Mouse (Mus musculus): ENCODE data around the gene Glrx3. TPM values are rescaled to one million over a fixed set of nuclear protein-coding genes. Genes with fewer than 3 reads are reported as not detected.
A peak's percentile ranks its signal among the peaks of the same experiment; 100 is the strongest.

Gene Glrx3
- total and polyA plus RNA-seq, 2 experiments: 52.5 to 95.7 TPM

GRCm38 (mm10) chr7:137404146-137404545 lies 33.3 kb upstream of the Glrx3 start:
- no peak overlapping the region for H3K4me3 ChIP-seq (ENCODE audit: insufficient read depth, low read depth, low read length)
- H3K79me2 ChIP-seq (ENCODE audit: control insufficient read depth, insufficient read depth, low read length): peaks cover 19% of the 10 kb centered on the region; the same call in 1 of the 2 replicates
- peaks cover 3% of the 10 kb centered on the region; the same call in 1 of the 2 replicates for H3K4me1 ChIP-seq (ENCODE audit: control insufficient read depth, insufficient read depth, low read length)
- no peaks in the 10 kb centered on the region for H3K27me3 ChIP-seq (ENCODE audit: control insufficient read depth, insufficient read depth, low read length)
- no peak for DNase-seq (ENCODE audit: extremely low read depth, low read depth, low spot score)
- H3K27ac ChIP-seq (replicated peaks; ENCODE audit: insufficient read depth, low read depth, low read length): no peak overlapping the region
- no peaks in the 10 kb centered on the region; the same call in 1 of the 2 replicates for H3K36me3 ChIP-seq (ENCODE audit: control insufficient read depth, insufficient read depth, low read length)
- H3K9ac ChIP-seq (ENCODE audit: low read depth, low read length): no peak overlapping the region
- WGBS: 95% methylated on average over 2 of the region's 2 CpGs
- TF ChIP-seq POLR2A (IDR thresholded peaks at IDR 0.05; ENCODE audit: extremely low read depth, insufficient read depth, low read length): no peak
- TF ChIP-seq CTCF (IDR thresholded peaks at IDR 0.05; ENCODE audit: low read depth, low read length): no peak

GRCm38 (mm10) chr7:137407428-137408058 lies 29.9 kb upstream of the Glrx3 start:
- WGBS: 98% methylated on average over 1 of the region's 1 CpGs
- Histone ChIP-seq H3K27ac (replicated peaks; ENCODE audit: insufficient read depth, low read depth, low read length) (no peak overlapping the region), H3K79me2 (ENCODE audit: control insufficient read depth, insufficient read depth, low read length) (peaks cover 16% of the 10 kb centered on the region; the same call in 1 of the 2 replicates), H3K4me3 (ENCODE audit: insufficient read depth, low read depth, low read length) (no peak overlapping the region), H3K36me3 (ENCODE audit: control insufficient read depth, insufficient read depth, low read length) (no peaks in the 10 kb centered on the region; the same call in 1 of the 2 replicates), H3K4me1 (ENCODE audit: control insufficient read depth, insufficient read depth, low read length) (peaks cover 6% of the 10 kb centered on the region), H3K27me3 (ENCODE audit: control insufficient read depth, insufficient read depth, low read length) (no peaks in the 10 kb centered on the region), H3K9ac (ENCODE audit: low read depth, low read length) (no peak overlapping the region)
- peak; percentile 71 for DNase-seq (ENCODE audit: extremely low read depth, low read depth, low spot score)
- TF ChIP-seq CTCF (IDR thresholded peaks at IDR 0.05; ENCODE audit: low read depth, low read length) (no peak), POLR2A (IDR thresholded peaks at IDR 0.05; ENCODE audit: extremely low read depth, insufficient read depth, low read length) (no peak)

- H3K27me3 ChIP-seq (ENCODE audit: control insufficient read depth, insufficient read depth, low read length): no peaks in the 10 kb centered on the region
- H3K36me3 ChIP-seq (ENCODE audit: control insufficient read depth, insufficient read depth, low read length): no peaks in the 10 kb centered on the region
- DNase-seq (ENCODE audit: extremely low read depth, low read depth, low spot score): peak; percentile 99
- H3K79me2 ChIP-seq (ENCODE audit: control insufficient read depth, insufficient read depth, low read length): peaks cover 7% of the 10 kb centered on the region; the same call in 1 of the 2 replicates
- WGBS: under 1% methylated on average over 63 of the region's 63 CpGs
- H3K4me3 ChIP-seq (ENCODE audit: insufficient read depth, low read depth, low read length): peak within 1 kb of the TSS; percentile 81
- H3K27ac ChIP-seq (replicated peaks; ENCODE audit: insufficient read depth, low read depth, low read length): peak within 1 kb of the TSS; percentile 88
- TF ChIP-seq POLR2A (IDR thresholded peaks at IDR 0.05; ENCODE audit: extremely low read depth, insufficient read depth, low read length): 0 out of 2 replicates have a peak, but pooled peaks have one; percentile 5
- no peak for TF ChIP-seq CTCF (IDR thresholded peaks at IDR 0.05; ENCODE audit: low read depth, low read length)
- peaks cover 6% of the 10 kb centered on the region for H3K4me1 ChIP-seq (ENCODE audit: control insufficient read depth, insufficient read depth, low read length)
- peak within 1 kb of the TSS; percentile 92 for H3K9ac ChIP-seq (ENCODE audit: low read depth, low read length)
Measured at GRCm38 (mm10) chr7:137410337-137411197, 26.8 kb upstream of the Glrx3 start, which contains the start of gene 9430038I01Rik. Gene 9430038I01Rik, minus strand, starts transcription at chr7:137410762.

GRCm38 (mm10) chr7:137414710-137415109 lies 22.7 kb upstream of the Glrx3 start:
- no peaks in the 10 kb centered on the region for H3K27me3 ChIP-seq (ENCODE audit: control insufficient read depth, insufficient read depth, low read length)
- no peak overlapping the region for H3K4me3 ChIP-seq (ENCODE audit: insufficient read depth, low read depth, low read length)
- no peaks in the 10 kb centered on the region for H3K36me3 ChIP-seq (ENCODE audit: control insufficient read depth, insufficient read depth, low read length)
- H3K4me1 ChIP-seq (ENCODE audit: control insufficient read depth, insufficient read depth, low read length): peaks cover 3% of the 10 kb centered on the region; the same call in 1 of the 2 replicates
- WGBS: 91% methylated on average over 8 of the region's 8 CpGs
- no peak for DNase-seq (ENCODE audit: extremely low read depth, low read depth, low spot score)
- TF ChIP-seq CTCF (IDR thresholded peaks at IDR 0.05; ENCODE audit: low read depth, low read length) (no peak), POLR2A (IDR thresholded peaks at IDR 0.05; ENCODE audit: extremely low read depth, insufficient read depth, low read length) (no peak)
- H3K79me2 ChIP-seq (ENCODE audit: control insufficient read depth, insufficient read depth, low read length): no peaks in the 10 kb centered on the region
- H3K9ac ChIP-seq (ENCODE audit: low read depth, low read length): no peak overlapping the region
- no peak overlapping the region for H3K27ac ChIP-seq (replicated peaks; ENCODE audit: insufficient read depth, low read depth, low read length)

- WGBS: 74% methylated on average over 2 of the region's 2 CpGs
- no peaks in the 10 kb centered on the region for H3K79me2 ChIP-seq (ENCODE audit: control insufficient read depth, insufficient read depth, low read length)
Measured at GRCm38 (mm10) chr7:137420550-137420949, 16.9 kb upstream of the Glrx3 start.

More at GRCm38 (mm10) chr7:137420550-137420949, 16.9 kb upstream of the Glrx3 start:
- H3K9ac ChIP-seq (ENCODE audit: low read depth, low read length): no peak overlapping the region
- H3K27me3 ChIP-seq (ENCODE audit: control insufficient read depth, insufficient read depth, low read length): no peaks in the 10 kb centered on the region
- H3K27ac ChIP-seq (replicated peaks; ENCODE audit: insufficient read depth, low read depth, low read length): no peak overlapping the region
- no peaks in the 10 kb centered on the region for H3K36me3 ChIP-seq (ENCODE audit: control insufficient read depth, insufficient read depth, low read length)
- H3K4me3 ChIP-seq (ENCODE audit: insufficient read depth, low read depth, low read length): no peak overlapping the region
- TF ChIP-seq POLR2A (IDR thresholded peaks at IDR 0.05; ENCODE audit: extremely low read depth, insufficient read depth, low read length) (no peak), CTCF (IDR thresholded peaks at IDR 0.05; ENCODE audit: low read depth, low read length) (no peak)
- H3K4me1 ChIP-seq (ENCODE audit: control insufficient read depth, insufficient read depth, low read length): no peaks in the 10 kb centered on the region
- no peak for DNase-seq (ENCODE audit: extremely low read depth, low read depth, low spot score)

Measured in liver, adult 2 months (tissue).